Mouse (Mus musculus) heart, embryonic 16.5 days (tissue): ENCODE data around the gene Snap25. TPM values are rescaled to one million over a fixed set of nuclear protein-coding genes. Genes with fewer than 3 reads are reported as not detected.

Experiments used
- ATAC-seq: fragments of 200-750 bp; cut with Nextera tagmentation; replicated peaks from 2 replicates; pipeline ENCODE4 v1.8.0; 2017; ENCODE audit warnings: moderate number of reproducible peaks; ENCODE audit not compliant: insufficient read depth, low FRiP score; ENCODE audit errors: extremely low read depth
- H3K27ac ChIP-seq: fragments of 300-500 bp; sonication (generic); 2 replicates; pipeline ENCODE4 v1.5.1; 2014; ENCODE audit warnings: mild to moderate bottlenecking, low read length, control low read depth, moderate library complexity
- H3K27me3 ChIP-seq: fragments of 300-500 bp; sonication (generic); 2 replicates; pipeline ENCODE4 v1.6.1; 2014; ENCODE audit warnings: low read length, mixed read lengths; ENCODE audit not compliant: control insufficient read depth, insufficient read depth
- H3K36me3 ChIP-seq: fragments of 300-500 bp; sonication (generic); 2 replicates; pipeline ENCODE4 v1.6.1; 2014; ENCODE audit not compliant: control insufficient read depth, insufficient read depth
- H3K4me1 ChIP-seq: fragments of 300-500 bp; sonication (generic); 2 replicates; pipeline ENCODE4 v1.6.1; 2014; ENCODE audit warnings: low read length, mixed read lengths; ENCODE audit not compliant: control insufficient read depth, insufficient read depth
- H3K4me2 ChIP-seq: fragments of 300-500 bp; sonication (generic); 2 replicates; pipeline ENCODE4 v1.6.1; 2014; ENCODE audit warnings: low read depth, mild to moderate bottlenecking, control low read depth, low read length
- H3K4me3 ChIP-seq: fragments of 300-500 bp; sonication (generic); 2 replicates; pipeline ENCODE4 v1.5.1; 2014; ENCODE audit warnings: mild to moderate bottlenecking, control low read depth, low read length
- H3K9ac ChIP-seq: fragments of 300-500 bp; sonication (generic); 2 replicates; pipeline ENCODE4 v1.6.1; 2014; ENCODE audit warnings: low read length, control low read depth
- H3K9me3 ChIP-seq: fragments of 300-500 bp; sonication (generic); replicated peaks from 2 replicates; pipeline ENCODE4 v1.6.1; 2016; ENCODE audit warnings: low read length; ENCODE audit not compliant: control insufficient read depth
- WGBS: fragments of 180-500 bp; shearing (Covaris S2); extraction: QIAGEN DNeasy Blood & Tissue Kit; methylation state at CpG from one replicate; pipeline ENCODE4 v1.1.7; 2014; 5-methylcytosine and 5-hydroxymethylcytosine counted together
- polyA plus RNA-seq: library from polyadenylated mRNA; unstranded; fragments of >200 nt; fragmentation: Nextera tagmentation; extraction: Ambion mirVana; gene quantifications from 2 replicates; pipeline ENCODE4 v1.2.1, GENCODE M21; 2015

The Snap25 gene
- polyA plus RNA-seq, 1 experiment from 2014 or later, result 0.89 TPM

GRCm38 (mm10) chr2:136823751-136824716, 110.8 kb downstream of the Snap25 start:
- no peaks in the 10 kb centered on the region for H3K36me3 ChIP-seq
- WGBS, result 48% methylated on average over 5 of the region's 5 CpGs
- no peak overlapping the region for H3K4me2 ChIP-seq
- ATAC-seq, result no peak
- H3K27ac ChIP-seq, result no peak overlapping the region
- no peaks in the 10 kb centered on the region for H3K9me3 ChIP-seq
- no peaks in the 10 kb centered on the region for H3K4me1 ChIP-seq
- H3K27me3 ChIP-seq, result no peaks in the 10 kb centered on the region
- H3K4me3 ChIP-seq, result no peak overlapping the region
- H3K9ac ChIP-seq, result no peak overlapping the region

GRCm38 (mm10) chr2:136827612-136828011, 114.4 kb downstream of the Snap25 start:
- 60% methylated on average over 4 of the region's 4 CpGs for WGBS
- Histone ChIP-seq H3K9ac (no peak overlapping the region), H3K4me1 (no peaks in the 10 kb centered on the region), H3K9me3 (no peaks in the 10 kb centered on the region), H3K27ac (no peak overlapping the region), H3K4me2 (no peak overlapping the region), H3K4me3 (no peak overlapping the region), H3K27me3 (no peaks in the 10 kb centered on the region), H3K36me3 (no peaks in the 10 kb centered on the region)
- ATAC-seq, result no peak

Other genes starting within 250 kb of the Snap25 start
- 0.09 and 0.12 TPM in 2 replicates for gene Ankef1, start 211.5 kb upstream of the Snap25 start, polyA plus RNA-seq
- gene AL731706.2, start 172.2 kb downstream of the Snap25 start, polyA plus RNA-seq, result 46.3 and 51.4 TPM in 2 replicates
- 3.7 and 4.3 TPM in 2 replicates for gene Slx4ip, start 177.8 kb downstream of the Snap25 start, polyA plus RNA-seq
- 39.1 and 39.5 TPM in 2 replicates for gene AL731706.1, start 177.9 kb downstream of the Snap25 start, polyA plus RNA-seq
- 22.7 and 24.1 TPM in 2 replicates for gene Mkks, start 177.9 kb downstream of the Snap25 start, polyA plus RNA-seq